12 mouse cellular contexts compared by ENCODE assay signal in the genomic region with DNA sequence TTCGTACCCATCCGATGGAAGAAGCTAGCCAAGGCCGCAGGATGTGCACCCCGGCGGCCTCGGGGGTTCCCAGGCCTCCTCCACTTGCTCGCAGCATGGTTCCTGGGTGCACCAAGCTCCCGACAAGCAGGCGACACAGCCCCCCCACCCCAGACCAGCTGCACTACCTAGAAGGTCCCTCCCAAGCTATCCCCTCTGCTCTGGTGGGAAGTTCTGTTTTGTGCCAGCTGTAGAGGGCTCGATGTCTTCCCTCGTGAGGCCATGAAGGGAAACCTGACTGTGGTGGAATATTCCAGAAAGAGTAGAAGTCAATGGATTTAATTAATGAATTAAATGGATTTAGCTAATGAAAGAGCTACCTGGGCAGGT. TPM values are rescaled to one million over a fixed set of nuclear protein-coding genes. Genes with fewer than 3 reads are reported as not detected.
DNase-seq lines count a peak whose midpoint lies in the region; ATAC-seq lines count a peak whose summit lies in the region.
"Had no signal": no experiment of that assay in that cellular context is flagged by ENCODE, and none has a peak within 500 bp of the region (broad histone marks: within the 10 kb centered on the region; RNA-seq: fewer than 3 reads in every experiment).

No protein-coding gene starts in this region.

- no peak overlapping the region for H3K9ac ChIP-seq in kidney, embryonic 16.5 days (replicated peaks; ENCODE audit: low read length)
- no peak overlapping the region for H3K9ac ChIP-seq in embryonic facial prominence, embryonic 12.5 days
- H3K9ac ChIP-seq in limb, embryonic 13.5 days: no peak overlapping the region
- H3K9ac ChIP-seq: midbrain, embryonic 15.5 days had no signal

- H3K4me3 ChIP-seq in kidney, embryonic 16.5 days (ENCODE audit: low read length): peak overlapping the region; percentile 45
- no peak overlapping the region for H3K4me3 ChIP-seq in embryonic facial prominence, embryonic 12.5 days
- H3K4me3 ChIP-seq in limb, embryonic 13.5 days: no peak overlapping the region

- H3K27ac ChIP-seq in kidney, embryonic 16.5 days (ENCODE audit: low read length): no peak overlapping the region
- H3K27ac ChIP-seq in embryonic facial prominence, embryonic 12.5 days: peak overlapping the region; percentile 96
- H3K27ac ChIP-seq in limb, embryonic 13.5 days: no peak overlapping the region
- H3K27ac ChIP-seq: midbrain, embryonic 15.5 days had no signal

- ATAC-seq in kidney, embryonic 16.5 days (ENCODE audit: low FRiP score, low TSS enrichment): no peak
- ATAC-seq in embryonic facial prominence, embryonic 12.5 days (ENCODE audit: insufficient number of reproducible peaks, insufficient read depth, low FRiP score, low TSS enrichment): no peak
- ATAC-seq in limb, embryonic 13.5 days (ENCODE audit: low FRiP score, low read depth): peak; percentile 22; the same call in 1 of the 2 replicates

- H3K4me2 ChIP-seq in kidney, embryonic 16.5 days (replicated peaks; ENCODE audit: low read depth, low read length): peak overlapping the region; percentile 76
- H3K4me2 ChIP-seq in embryonic facial prominence, embryonic 12.5 days (replicated peaks): peak overlapping the region; percentile 83
- H3K4me2 ChIP-seq in limb, embryonic 13.5 days (replicated peaks): peak overlapping the region; percentile 88

- no peaks in the 10 kb centered on the region for H3K9me3 ChIP-seq in kidney, embryonic 16.5 days (ENCODE audit: low read length)
- no peaks in the 10 kb centered on the region for H3K9me3 ChIP-seq in embryonic facial prominence, embryonic 12.5 days
- no peaks in the 10 kb centered on the region for H3K9me3 ChIP-seq in limb, embryonic 13.5 days
- H3K9me3 ChIP-seq: heart, embryonic 12.5 days; midbrain, embryonic 15.5 days had no signal

- H3K4me1 ChIP-seq in kidney, embryonic 16.5 days (ENCODE audit: insufficient read depth, low read length): peaks cover 27% of the 10 kb centered on the region
- H3K4me1 ChIP-seq in embryonic facial prominence, embryonic 12.5 days: peaks cover 26% of the 10 kb centered on the region
- peaks cover 34% of the 10 kb centered on the region for H3K4me1 ChIP-seq in limb, embryonic 13.5 days

- DNase-seq in embryo, embryonic 9.5 days (ENCODE audit: extremely low spot score): peak; percentile 41
- DNase-seq in embryo, embryonic 11 days: no peak
- no peak for DNase-seq in kidney, adult 8-10 months
- no peak for DNase-seq in right cerebral cortex, postnatal 36 days (ENCODE audit: low spot score in 2 of 2)
- no peak for DNase-seq in adrenal gland, postnatal 4 days (ENCODE audit: low spot score in 2 of 2)
- DNase-seq: cerebellum, adult 8-10 months had no signal

- peaks cover 69% of the 10 kb centered on the region for H3K27me3 ChIP-seq in kidney, embryonic 16.5 days (ENCODE audit: insufficient read depth, low read length)
- H3K27me3 ChIP-seq in embryonic facial prominence, embryonic 12.5 days: peaks cover 35% of the 10 kb centered on the region
- peaks cover 76% of the 10 kb centered on the region for H3K27me3 ChIP-seq in limb, embryonic 13.5 days

- 13% methylated on average over 11 of the region's 11 CpGs for WGBS in kidney, embryonic 16.5 days
- 4% methylated on average over 11 of the region's 11 CpGs for WGBS in embryonic facial prominence, embryonic 12.5 days
- 7% methylated on average over 11 of the region's 11 CpGs for WGBS in limb, embryonic 13.5 days

- H3K36me3 ChIP-seq in kidney, embryonic 16.5 days (ENCODE audit: insufficient read depth, low read length): no peaks in the 10 kb centered on the region
- H3K36me3 ChIP-seq in embryonic facial prominence, embryonic 12.5 days: no peaks in the 10 kb centered on the region
- no peaks in the 10 kb centered on the region for H3K36me3 ChIP-seq in limb, embryonic 13.5 days
- H3K36me3 ChIP-seq: heart, embryonic 12.5 days; midbrain, embryonic 15.5 days had no signal

RNA-seq across cellular contexts. Expression of a gene that starts 13.7 kb away (rescaled TPM):
- polyA plus RNA-seq in kidney, embryonic 16.5 days (2015; fragmentation: Nextera tagmentation; extraction: Ambion mirVana): 1.8 and 2.5 TPM in 2 replicates
- polyA plus RNA-seq in embryonic facial prominence, embryonic 12.5 days (2016; fragmentation: Nextera tagmentation; extraction: Ambion mirVana): 0.76 and 1.2 TPM in 2 replicates
- polyA plus RNA-seq in limb, embryonic 13.5 days (2015; fragmentation: Nextera tagmentation; extraction: Ambion mirVana): 1.8 and 3.4 TPM in 2 replicates
- total RNA-seq in adrenal gland, postnatal 4 days (2021): under 1 TPM in 1 of 2 experiments, not detected in 1; 0.68 TPM
- total RNA-seq: layer of hippocampus, adult 18-20 months had no signal
